Mouse (Mus musculus) forebrain, embryonic 15.5 days (tissue): Measurements from ENCODE around the gene Fam228b. TPM values are rescaled to one million over a fixed set of nuclear protein-coding genes. Genes with fewer than 3 reads are reported as not detected.
"Not testable (repeated sequence)": the region's sequence is repeated elsewhere in the genome, so short reads cannot be mapped to it uniquely, and the experiment has no call there.

Source experiments
- ATAC-seq: fragments of 200-750 bp; cut with Nextera tagmentation; replicated peaks from 2 replicates; pipeline ENCODE4 v1.8.0; 2017; ENCODE audit warnings: mild to moderate bottlenecking, moderate TSS enrichment, moderate library complexity
- H3K27ac ChIP-seq: fragments of 300-500 bp; sonication (generic); replicated peaks from 2 replicates; pipeline ENCODE4 v1.5.1; 2015; ENCODE audit warnings: mild to moderate bottlenecking, inconsistent platforms
- H3K27me3 ChIP-seq: fragments of 300-500 bp; sonication (generic); 2 replicates; pipeline ENCODE4 v1.6.1; 2015; ENCODE audit warnings: inconsistent platforms
- H3K36me3 ChIP-seq: fragments of 300-500 bp; sonication (generic); 2 replicates; pipeline ENCODE4 v1.6.1; 2015; ENCODE audit warnings: mild to moderate bottlenecking, inconsistent platforms
- H3K4me1 ChIP-seq: fragments of 300-500 bp; sonication (generic); 2 replicates; pipeline ENCODE4 v1.6.1; 2015; ENCODE audit warnings: inconsistent platforms
- H3K4me2 ChIP-seq: fragments of 300-500 bp; sonication (generic); replicated peaks from 2 replicates; pipeline ENCODE4 v1.6.1; 2015; ENCODE audit warnings: mild to moderate bottlenecking, inconsistent platforms
- H3K4me3 ChIP-seq: fragments of 300-500 bp; sonication (generic); 2 replicates; pipeline ENCODE4 v1.5.1; 2015; ENCODE audit warnings: mild to moderate bottlenecking, inconsistent platforms
- H3K9ac ChIP-seq: fragments of 300-500 bp; sonication (generic); replicated peaks from 2 replicates; pipeline ENCODE4 v1.6.1; 2015; ENCODE audit warnings: mild to moderate bottlenecking, inconsistent platforms
- H3K9me3 ChIP-seq: fragments of 300-500 bp; sonication (generic); 2 replicates; pipeline ENCODE4 v1.6.1; 2016; ENCODE audit warnings: inconsistent platforms
- WGBS: fragments of 180-500 bp; shearing (Covaris S2); methylation state at CpG from one replicate; pipeline ENCODE4 v1.1.7; 2015; ENCODE audit warnings: mixed read lengths; 5-methylcytosine and 5-hydroxymethylcytosine counted together
- polyA plus RNA-seq: library from polyadenylated mRNA; unstranded; fragments of >200 nt; fragmentation: Nextera tagmentation; extraction: Ambion mirVana; gene quantifications from 2 replicates; pipeline ENCODE4 v1.2.1, GENCODE M21; 2015

Gene Fam228b
- polyA plus RNA-seq, 1 experiment from 2014 or later, result 4.8 TPM

DNA sequence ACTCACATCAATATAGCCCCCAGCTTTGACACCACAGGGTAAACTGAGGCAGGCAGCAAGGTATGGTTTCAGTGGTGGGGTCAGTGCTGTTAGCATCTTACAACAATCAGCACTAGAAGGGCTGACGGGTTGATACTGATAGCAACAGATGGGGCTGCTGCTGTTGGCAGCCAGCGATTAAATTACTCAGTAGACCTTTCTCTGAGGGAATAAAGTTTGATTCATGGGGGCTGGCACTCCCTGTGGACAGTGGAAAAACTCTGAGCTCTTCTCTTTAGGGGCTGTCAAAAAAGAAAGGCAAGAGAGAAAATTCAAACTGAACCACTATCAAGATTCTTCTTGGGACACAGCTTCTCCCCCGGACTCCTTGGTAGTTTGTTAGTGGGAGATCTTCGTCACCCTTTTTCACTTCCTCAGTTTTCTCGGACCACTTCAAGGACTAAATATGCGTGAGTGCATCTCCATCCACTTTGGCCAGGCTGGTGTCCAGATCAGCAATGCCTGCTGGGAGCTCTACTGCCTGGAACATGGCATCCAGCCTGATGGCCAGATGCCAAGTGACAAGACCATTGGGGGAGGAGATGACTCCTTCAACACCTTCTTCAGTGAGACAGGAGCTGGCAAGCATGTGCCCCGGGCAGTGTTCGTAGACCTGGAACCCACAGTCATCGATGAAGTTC, 12.8 kb upstream of the Fam228b start:
- H3K36me3 ChIP-seq, H3K4me3 ChIP-seq, H3K4me2 ChIP-seq, H3K9ac ChIP-seq, H3K27me3 ChIP-seq, ATAC-seq, H3K4me1 ChIP-seq, H3K27ac ChIP-seq, H3K9me3 ChIP-seq: not testable (repeated sequence)
- WGBS, result 91% methylated on average over 9 of the region's 9 CpGs

DNA sequence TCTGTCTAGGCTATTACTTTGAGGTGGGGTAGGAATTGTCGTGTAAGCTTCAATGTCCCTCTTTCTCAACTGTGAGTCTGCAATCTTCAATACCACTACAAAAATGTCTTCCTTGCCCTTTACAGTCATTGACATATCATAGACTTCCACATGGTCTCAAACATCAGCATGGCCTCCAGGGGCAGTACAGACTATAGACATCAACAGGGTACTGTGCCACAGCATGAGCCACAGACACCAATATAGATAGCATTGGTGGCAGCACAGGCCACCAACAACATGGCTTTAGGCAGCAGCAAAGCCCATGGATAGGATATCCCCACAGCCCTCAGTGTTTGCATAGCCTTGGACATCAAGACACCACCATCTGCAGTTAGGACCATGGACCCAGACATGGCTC, 12.2 kb upstream of the Fam228b start:
- Histone ChIP-seq H3K9ac (no peak overlapping the region), H3K4me1 (no peaks in the 10 kb centered on the region), H3K4me3 (no peak overlapping the region), H3K27ac (no peak overlapping the region), H3K4me2 (no peak overlapping the region), H3K36me3 (no peaks in the 10 kb centered on the region), H3K9me3 (no peaks in the 10 kb centered on the region), H3K27me3 (no peaks in the 10 kb centered on the region)
- 85% methylated on average over 1 of the region's 1 CpGs for WGBS
- no peak for ATAC-seq

DNA sequence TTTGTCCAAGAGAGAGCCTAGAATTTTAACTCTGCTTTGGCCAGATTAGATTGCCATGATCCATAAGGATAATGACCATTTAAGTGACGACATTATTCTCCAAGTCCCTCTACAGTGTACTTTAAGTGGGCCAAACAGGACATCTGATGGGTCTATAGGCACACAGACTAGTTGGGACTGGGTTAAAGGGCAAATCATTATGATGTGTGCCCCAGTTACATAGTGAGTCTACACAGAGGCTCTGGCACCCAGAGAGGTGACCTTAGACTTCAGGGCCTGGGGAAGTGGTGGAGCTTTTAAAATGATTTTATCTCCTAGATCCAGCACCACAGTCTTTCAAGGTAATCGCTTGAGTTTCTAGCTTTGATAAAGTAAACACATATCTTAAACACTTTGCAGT, 11.2 kb upstream of the Fam228b start:
- H3K4me3 ChIP-seq, result no peak overlapping the region
- no peak for ATAC-seq
- no peaks in the 10 kb centered on the region for H3K9me3 ChIP-seq
- no peaks in the 10 kb centered on the region for H3K27me3 ChIP-seq
- H3K4me1 ChIP-seq, result no peaks in the 10 kb centered on the region
- no peak overlapping the region for H3K9ac ChIP-seq
- H3K4me2 ChIP-seq, result no peak overlapping the region
- 77% methylated on average over 2 of the region's 2 CpGs for WGBS
- no peaks in the 10 kb centered on the region for H3K36me3 ChIP-seq
- no peak overlapping the region for H3K27ac ChIP-seq

DNA sequence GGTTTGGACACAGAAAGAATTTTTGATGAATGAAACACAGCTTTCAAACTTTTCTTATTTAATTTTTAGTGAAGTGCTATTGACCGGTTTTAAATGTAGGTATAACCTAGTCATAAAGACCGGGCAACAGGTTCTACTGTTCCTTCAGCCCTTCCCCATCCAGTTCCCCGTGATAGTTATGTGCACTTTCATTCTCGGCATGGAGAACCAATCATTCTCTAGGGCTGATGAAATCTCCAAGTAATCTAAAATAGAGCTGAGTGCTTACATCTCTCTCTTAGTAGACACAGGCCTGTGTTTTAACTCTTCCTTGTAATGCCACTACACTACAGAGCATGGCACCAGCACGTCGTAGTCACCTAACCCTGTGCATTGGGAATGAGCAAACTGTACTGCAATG, 8.7 kb upstream of the Fam228b start:
- H3K36me3 ChIP-seq, result no peaks in the 10 kb centered on the region
- no peak overlapping the region for H3K4me2 ChIP-seq
- H3K9me3 ChIP-seq, result no peaks in the 10 kb centered on the region
- no peaks in the 10 kb centered on the region for H3K27me3 ChIP-seq
- H3K4me1 ChIP-seq, result no peaks in the 10 kb centered on the region
- H3K4me3 ChIP-seq, result no peak overlapping the region
- H3K9ac ChIP-seq, result no peak overlapping the region
- no peak overlapping the region for H3K27ac ChIP-seq
- no peak for ATAC-seq
- 88% methylated on average over 6 of the region's 6 CpGs for WGBS

DNA sequence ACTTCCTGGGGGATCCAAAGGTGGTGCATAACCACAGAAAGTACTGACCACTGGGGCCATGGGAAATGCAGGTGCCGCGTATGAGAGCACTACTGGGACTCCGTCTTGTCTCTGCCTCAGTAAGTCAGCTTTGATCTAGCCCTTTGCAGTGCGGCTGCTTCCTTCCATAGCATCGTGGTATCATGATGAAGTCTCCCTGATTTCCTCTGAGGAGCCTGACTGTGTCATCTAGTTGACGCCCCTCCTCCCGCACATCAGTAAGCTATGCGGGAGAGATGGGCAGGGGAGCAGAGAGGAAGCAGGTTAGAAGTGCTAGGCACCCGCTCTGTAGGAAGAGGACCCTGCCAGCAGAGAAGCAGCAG, 6.5 kb upstream of the Fam228b start:
- no peaks in the 10 kb centered on the region for H3K9me3 ChIP-seq
- no peaks in the 10 kb centered on the region for H3K36me3 ChIP-seq
- no peak overlapping the region for H3K4me2 ChIP-seq
- no peak for ATAC-seq
- H3K27ac ChIP-seq, result no peak overlapping the region
- no peaks in the 10 kb centered on the region for H3K27me3 ChIP-seq
- no peak overlapping the region for H3K9ac ChIP-seq
- 86% methylated on average over 9 of the region's 9 CpGs for WGBS
- no peaks in the 10 kb centered on the region for H3K4me1 ChIP-seq
- no peak overlapping the region for H3K4me3 ChIP-seq

GRCm38 (mm10) chr12:4774895-4775587, 6.0 kb upstream of the Fam228b start:
- Histone ChIP-seq H3K9me3 (no peaks in the 10 kb centered on the region), H3K4me2 (no peak overlapping the region), H3K9ac (no peak overlapping the region), H3K4me3 (no peak overlapping the region), H3K27ac (no peak overlapping the region), H3K4me1 (no peaks in the 10 kb centered on the region), H3K36me3 (no peaks in the 10 kb centered on the region), H3K27me3 (no peaks in the 10 kb centered on the region)
- no peak for ATAC-seq
- WGBS, result 91% methylated on average over 8 of the region's 8 CpGs

GRCm38 (mm10) chr12:4769333-4769723, 261 bp upstream of the Fam228b start:
- WGBS, result 17% methylated on average over 13 of the region's 13 CpGs
- no peaks in the 10 kb centered on the region for H3K9me3 ChIP-seq
- H3K36me3 ChIP-seq, result no peaks in the 10 kb centered on the region
- peak overlapping the region; percentile 67 for H3K4me2 ChIP-seq
- H3K4me1 ChIP-seq, result peaks cover 9% of the 10 kb centered on the region
- peak overlapping the region; percentile 98 for H3K27ac ChIP-seq
- peak overlapping the region; percentile 90 for H3K9ac ChIP-seq
- no peak; the same call in 1 of the 2 replicates for ATAC-seq
- H3K4me3 ChIP-seq, result peak overlapping the region; percentile 64
- no peaks in the 10 kb centered on the region for H3K27me3 ChIP-seq

DNA sequence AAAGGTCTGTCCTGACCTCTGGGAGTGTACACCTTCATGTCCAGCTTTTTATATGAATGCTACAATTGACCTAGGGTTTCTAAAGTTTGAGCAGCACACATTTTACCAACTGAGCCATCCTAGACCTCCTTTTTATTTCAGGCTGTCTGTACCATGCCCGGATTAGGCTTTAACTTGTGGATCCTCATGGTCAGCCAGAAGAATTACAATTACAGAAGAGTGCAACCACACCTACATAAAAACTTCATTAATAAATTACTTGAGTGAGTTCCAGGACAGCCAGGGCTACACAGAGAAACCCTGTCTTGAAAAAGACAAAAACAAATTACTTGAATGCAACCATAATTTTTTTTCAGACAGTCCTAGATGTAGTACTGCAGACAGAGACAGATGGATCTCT, 12.0 kb downstream of the Fam228b start:
- no peak overlapping the region for H3K27ac ChIP-seq
- no peak for ATAC-seq
- no peak overlapping the region for H3K4me3 ChIP-seq
- no peaks in the 10 kb centered on the region for H3K4me1 ChIP-seq
- no peaks in the 10 kb centered on the region for H3K9me3 ChIP-seq
- no peaks in the 10 kb centered on the region for H3K36me3 ChIP-seq
- WGBS, result 89% methylated on average over 1 of the region's 1 CpGs
- no peaks in the 10 kb centered on the region for H3K27me3 ChIP-seq
- no peak overlapping the region for H3K9ac ChIP-seq
- H3K4me2 ChIP-seq, result no peak overlapping the region

DNA sequence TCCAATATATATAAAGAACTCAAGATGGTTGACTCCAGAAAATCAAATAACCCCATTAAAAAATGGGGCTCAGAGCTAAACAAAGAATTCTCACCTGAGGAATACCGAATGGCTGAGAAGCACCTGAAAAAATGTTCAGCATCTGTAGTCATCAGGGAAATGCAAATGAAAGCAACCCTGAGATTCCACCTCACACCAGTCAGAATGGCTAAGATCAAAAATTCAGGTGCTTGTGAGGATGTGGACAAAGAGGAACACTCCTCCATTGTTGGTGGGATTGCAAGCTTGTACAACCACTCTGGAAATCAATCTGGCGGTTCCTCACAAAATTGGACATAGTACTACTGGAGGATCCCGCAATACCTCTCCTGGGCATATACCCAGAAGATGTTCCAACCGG, 14.6 kb downstream of the Fam228b start:
- H3K36me3 ChIP-seq, H3K9ac ChIP-seq, H3K4me2 ChIP-seq, H3K27ac ChIP-seq, H3K9me3 ChIP-seq, ATAC-seq, H3K4me3 ChIP-seq, H3K4me1 ChIP-seq, H3K27me3 ChIP-seq: not testable (repeated sequence)
- WGBS, result 90% methylated on average over 4 of the region's 4 CpGs

DNA sequence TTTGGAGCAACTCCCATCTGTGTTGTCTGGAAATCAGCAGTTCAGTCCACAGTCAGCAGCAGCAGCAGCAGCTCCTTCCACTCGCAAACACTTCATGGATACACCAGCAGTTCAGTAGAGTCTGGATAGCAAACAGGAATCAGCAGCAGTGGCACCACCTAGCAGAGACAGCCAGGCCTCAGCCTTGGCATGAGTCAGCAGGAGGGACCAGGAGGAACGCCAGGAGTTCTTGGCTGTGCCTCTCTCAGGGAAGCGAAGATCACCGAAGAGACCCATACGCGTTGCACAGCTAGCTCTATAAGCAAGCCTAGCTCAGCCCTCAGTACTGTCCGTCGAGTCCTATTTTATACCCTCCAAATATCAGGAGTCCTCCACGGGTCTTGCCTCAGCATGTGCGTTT, 24.6 kb downstream of the Fam228b start:
- Histone ChIP-seq H3K9ac (no peak overlapping the region), H3K9me3 (no peaks in the 10 kb centered on the region), H3K36me3 (no peaks in the 10 kb centered on the region), H3K4me3 (no peak overlapping the region), H3K4me2 (no peak overlapping the region), H3K27ac (no peak overlapping the region), H3K27me3 (no peaks in the 10 kb centered on the region), H3K4me1 (no peaks in the 10 kb centered on the region)
- 89% methylated on average over 10 of the region's 10 CpGs for WGBS
- ATAC-seq, result no peak

DNA sequence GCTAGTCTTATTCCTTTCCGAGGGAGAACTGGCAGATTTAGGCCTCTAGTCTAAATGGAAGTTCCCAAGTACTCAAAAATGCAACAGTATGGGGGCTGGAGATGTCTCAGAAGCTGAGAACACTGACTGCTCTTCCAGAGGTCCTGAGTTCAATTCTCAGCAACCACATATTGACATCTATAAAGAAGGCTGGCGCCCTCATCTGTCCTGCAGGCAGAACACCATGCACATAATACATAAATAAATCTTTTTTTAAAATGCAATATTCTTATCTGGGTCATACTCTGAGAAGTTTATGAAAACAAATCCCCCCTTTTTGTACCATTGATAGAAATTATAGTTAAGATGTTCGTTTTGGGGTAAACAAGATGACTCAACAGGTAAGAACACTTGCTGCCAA, 26.9 kb downstream of the Fam228b start:
- H3K9me3 ChIP-seq, result no peaks in the 10 kb centered on the region
- ATAC-seq, result no peak
- no peak overlapping the region for H3K9ac ChIP-seq

DNA sequence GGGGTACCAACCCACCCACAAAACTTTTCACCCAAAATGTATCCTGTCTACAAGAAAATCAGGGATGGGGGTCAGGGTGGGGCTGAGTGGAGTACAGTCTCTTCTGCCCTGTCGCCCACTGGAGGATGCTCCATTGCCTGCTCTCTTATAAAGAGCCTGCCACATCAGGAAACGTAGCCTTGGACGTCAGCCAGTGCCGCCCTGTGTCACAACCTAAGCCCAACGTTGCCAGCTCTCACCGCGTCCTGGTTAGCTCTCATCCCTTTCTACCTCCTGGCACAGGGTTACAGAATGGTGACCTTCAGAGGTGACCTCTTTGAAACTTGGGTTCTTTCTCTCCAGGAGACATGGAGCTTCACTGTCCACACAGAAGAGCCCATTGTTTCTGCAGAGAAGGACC, 28.2 kb downstream of the Fam228b start:
- H3K27me3 ChIP-seq, result no peaks in the 10 kb centered on the region
- H3K4me1 ChIP-seq, result no peaks in the 10 kb centered on the region
- 70% methylated on average over 7 of the region's 7 CpGs for WGBS
- no peaks in the 10 kb centered on the region for H3K36me3 ChIP-seq
- no peak for ATAC-seq
- no peak overlapping the region for H3K4me3 ChIP-seq
- H3K4me2 ChIP-seq, result no peak overlapping the region
- H3K9ac ChIP-seq, result no peak overlapping the region
- no peaks in the 10 kb centered on the region for H3K9me3 ChIP-seq
- H3K27ac ChIP-seq, result no peak overlapping the region

More for the DNA sequence above, 26.9 kb downstream of the Fam228b start:
- 90% methylated on average over 3 of the region's 3 CpGs for WGBS
- Histone ChIP-seq H3K27me3 (no peaks in the 10 kb centered on the region), H3K4me3 (no peak overlapping the region), H3K4me2 (no peak overlapping the region), H3K4me1 (no peaks in the 10 kb centered on the region), H3K36me3 (no peaks in the 10 kb centered on the region), H3K27ac (no peak overlapping the region)

- no peaks in the 10 kb centered on the region for H3K9me3 ChIP-seq
- no peak within 1 kb of the TSS for H3K4me3 ChIP-seq
- H3K27ac ChIP-seq, result no peak within 1 kb of the TSS
- ATAC-seq, result no peak
- no peaks in the 10 kb centered on the region for H3K36me3 ChIP-seq
- no peak within 1 kb of the TSS for H3K9ac ChIP-seq
- no peaks in the 10 kb centered on the region for H3K4me1 ChIP-seq
- no peaks in the 10 kb centered on the region for H3K27me3 ChIP-seq
- H3K4me2 ChIP-seq, result no peak within 1 kb of the TSS
- 84% methylated on average over 18 of the region's 18 CpGs for WGBS
These were observed 31.0 kb downstream of the Fam228b start, which contains the start of gene Fam228a for GRCm38 (mm10) chr12:4738031-4738576. Gene Fam228a, minus strand, starts transcription at chr12:4738430.
